Mouse (Mus musculus): ENCODE results near the gene Iqca.

DNA sequence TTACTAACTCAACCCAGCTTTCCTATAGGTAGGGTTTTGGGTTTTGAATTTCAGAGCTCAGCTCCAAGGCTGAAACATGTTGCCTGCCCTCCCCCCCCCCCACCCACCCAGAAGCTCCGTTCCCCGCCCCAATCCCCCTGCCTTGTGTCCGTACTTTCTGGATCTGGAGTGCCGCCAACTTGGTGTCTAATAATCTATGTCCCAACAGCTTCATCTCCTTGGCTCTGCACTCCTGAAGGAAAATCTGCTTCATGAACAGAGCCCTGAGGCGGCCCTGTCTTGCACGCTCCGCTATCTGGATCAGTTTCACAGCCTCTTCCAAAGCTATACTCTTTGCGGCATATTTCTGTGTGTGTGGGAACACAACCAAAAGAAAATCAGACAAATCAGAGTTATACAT lies 13.5 kb downstream of the Iqca start:
- TF ChIP-seq GATA1 (IDR thresholded peaks at IDR 0.05; ENCODE audit: low read length) (no peak), TAL1 (IDR thresholded peaks at IDR 0.05; ENCODE audit: low read length) (no peak)

Measured in erythroblast, embryonic 14.5 days (primary cell).